Mouse (Mus musculus): Measurements from ENCODE around the gene Caprin1. TPM values are rescaled to one million over a fixed set of nuclear protein-coding genes. Genes with fewer than 3 reads are reported as not detected.

Caprin1 gene
- polyA plus RNA-seq, 1 experiment from 2014 or later = 220 TPM

DNA sequence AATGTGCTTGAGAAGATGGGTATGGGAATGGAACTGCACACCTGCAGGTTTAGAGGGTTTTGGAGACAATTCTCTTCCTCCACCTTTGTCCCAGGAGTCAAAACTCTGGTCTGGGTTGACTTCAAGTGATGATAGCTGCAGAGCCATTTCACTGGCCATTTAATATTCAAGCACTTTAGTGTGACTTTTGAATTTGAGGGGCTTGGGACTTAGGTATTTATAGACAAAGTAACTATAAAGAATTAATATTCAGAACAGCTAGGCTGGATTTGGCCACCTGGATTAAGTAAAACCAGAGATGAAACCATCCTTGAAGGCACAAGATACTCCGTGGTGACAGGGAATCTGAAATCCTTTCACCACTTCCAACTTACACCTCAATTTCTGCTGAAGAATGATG is 35.0 kb downstream of the Caprin1 start:
- Histone ChIP-seq H3K36me3 (ENCODE audit: control insufficient read depth, insufficient read depth, low read length) (peaks cover 8% of the 10 kb centered on the region; the same call in 1 of the 2 replicates), H3K4me3 (ENCODE audit: low read length) (no peak overlapping the region), H3K4me1 (ENCODE audit: control insufficient read depth, insufficient read depth, low read length) (peaks cover 8% of the 10 kb centered on the region; the same call in 1 of the 2 replicates), H3K9me3 (ENCODE audit: control insufficient read depth, low read length) (no peaks in the 10 kb centered on the region), H3K27me3 (replicated peaks; ENCODE audit: control insufficient read depth, insufficient read depth, low read length) (no peaks in the 10 kb centered on the region), H3K4me2 (ENCODE audit: low read depth, low read length) (no peak overlapping the region), H3K27ac (ENCODE audit: low read length) (no peak overlapping the region), H3K9ac (ENCODE audit: low read depth, low read length) (no peak overlapping the region)
- 53% methylated on average over 1 of the region's 1 CpGs for WGBS
- ATAC-seq = no peak

GRCm38 (mm10) chr2:103761993-103762392 is 35.5 kb downstream of the Caprin1 start:
- Histone ChIP-seq H3K4me2 (ENCODE audit: low read depth, low read length) (peak overlapping the region; percentile 57), H3K27ac (ENCODE audit: low read length) (no peak overlapping the region), H3K4me3 (ENCODE audit: low read length) (no peak overlapping the region), H3K9ac (ENCODE audit: low read depth, low read length) (no peak overlapping the region), H3K4me1 (ENCODE audit: control insufficient read depth, insufficient read depth, low read length) (peaks cover 8% of the 10 kb centered on the region; the same call in 1 of the 2 replicates), H3K9me3 (ENCODE audit: control insufficient read depth, low read length) (no peaks in the 10 kb centered on the region), H3K36me3 (ENCODE audit: control insufficient read depth, insufficient read depth, low read length) (peaks cover 7% of the 10 kb centered on the region; the same call in 1 of the 2 replicates), H3K27me3 (replicated peaks; ENCODE audit: control insufficient read depth, insufficient read depth, low read length) (no peaks in the 10 kb centered on the region)
- WGBS = 38% methylated on average over 4 of the region's 4 CpGs
- no peak for ATAC-seq

GRCm38 (mm10) chr2:103760906-103761716 is 36.3 kb downstream of the Caprin1 start, which contains the start of gene Nat10:
Nat10 (minus strand) TSS chr2:103761270.
- Histone ChIP-seq H3K36me3 (ENCODE audit: control insufficient read depth, insufficient read depth, low read length) (peaks cover 6% of the 10 kb centered on the region; the same call in 1 of the 2 replicates), H3K27me3 (replicated peaks; ENCODE audit: control insufficient read depth, insufficient read depth, low read length) (no peaks in the 10 kb centered on the region), H3K4me1 (ENCODE audit: control insufficient read depth, insufficient read depth, low read length) (peaks cover 8% of the 10 kb centered on the region; the same call in 1 of the 2 replicates), H3K4me2 (ENCODE audit: low read depth, low read length) (peak within 1 kb of the TSS; percentile 57), H3K4me3 (ENCODE audit: low read length) (peak within 1 kb of the TSS; percentile 67), H3K9ac (ENCODE audit: low read depth, low read length) (peak within 1 kb of the TSS; percentile 63), H3K27ac (ENCODE audit: low read length) (peak within 1 kb of the TSS; percentile 64), H3K9me3 (ENCODE audit: control insufficient read depth, low read length) (no peaks in the 10 kb centered on the region)
- under 1% methylated on average over 47 of the region's 47 CpGs for WGBS
- peak; percentile 96 for ATAC-seq

- ATAC-seq = peak; percentile 29; the same call in 1 of the 2 replicates
- peak overlapping the region; percentile 63 for H3K9ac ChIP-seq (ENCODE audit: low read depth, low read length)
These were observed 37.0 kb downstream of the Caprin1 start for GRCm38 (mm10) chr2:103760421-103760820.

GRCm38 (mm10) chr2:103755458-103756085 is 41.9 kb downstream of the Caprin1 start:
- ATAC-seq = no peak
- no peaks in the 10 kb centered on the region for H3K9me3 ChIP-seq (ENCODE audit: control insufficient read depth, low read length)
- no peak overlapping the region for H3K4me3 ChIP-seq (ENCODE audit: low read length)
- no peaks in the 10 kb centered on the region for H3K27me3 ChIP-seq (replicated peaks; ENCODE audit: control insufficient read depth, insufficient read depth, low read length)
- H3K4me1 ChIP-seq (ENCODE audit: control insufficient read depth, insufficient read depth, low read length) = 0 out of 2 replicates have a peak, but pooled peaks cover 3% of the 10 kb centered on the region
- no peak overlapping the region for H3K27ac ChIP-seq (ENCODE audit: low read length)
- H3K36me3 ChIP-seq (ENCODE audit: control insufficient read depth, insufficient read depth, low read length) = peaks cover 21% of the 10 kb centered on the region
- no peak overlapping the region for H3K4me2 ChIP-seq (ENCODE audit: low read depth, low read length)
- H3K9ac ChIP-seq (ENCODE audit: low read depth, low read length) = no peak overlapping the region
- WGBS = 85% methylated on average over 9 of the region's 9 CpGs

More at GRCm38 (mm10) chr2:103760421-103760820, 37.0 kb downstream of the Caprin1 start:
- Histone ChIP-seq H3K27ac (ENCODE audit: low read length) (peak overlapping the region; percentile 53), H3K9me3 (ENCODE audit: control insufficient read depth, low read length) (no peaks in the 10 kb centered on the region), H3K4me3 (ENCODE audit: low read length) (peak overlapping the region; percentile 67), H3K4me2 (ENCODE audit: low read depth, low read length) (peak overlapping the region; percentile 55), H3K36me3 (ENCODE audit: control insufficient read depth, insufficient read depth, low read length) (peaks cover 6% of the 10 kb centered on the region; the same call in 1 of the 2 replicates), H3K27me3 (replicated peaks; ENCODE audit: control insufficient read depth, insufficient read depth, low read length) (no peaks in the 10 kb centered on the region), H3K4me1 (ENCODE audit: control insufficient read depth, insufficient read depth, low read length) (peaks cover 8% of the 10 kb centered on the region; the same call in 1 of the 2 replicates)
- under 1% methylated on average over 12 of the region's 12 CpGs for WGBS

DNA sequence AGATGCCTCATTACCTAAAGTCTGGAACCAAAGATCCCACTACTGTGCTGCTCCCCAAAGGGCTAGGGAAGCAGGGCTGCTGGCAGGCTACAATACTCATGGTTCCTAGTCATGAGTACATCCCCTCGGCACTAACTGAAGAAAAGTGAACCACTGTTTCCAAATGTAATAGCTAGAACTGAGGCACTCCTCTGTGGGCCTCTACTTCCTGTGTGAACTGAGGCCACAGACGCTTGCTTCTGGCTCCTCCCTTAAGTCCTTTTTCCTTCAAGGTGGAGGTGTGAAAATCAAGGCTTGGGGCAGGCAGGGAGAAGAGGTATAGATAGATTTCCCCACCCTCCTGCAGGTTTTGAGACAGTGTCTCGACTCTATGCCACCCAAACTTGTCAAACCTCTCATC is 42.8 kb downstream of the Caprin1 start:
- no peak for ATAC-seq
- WGBS = 90% methylated on average over 3 of the region's 3 CpGs
- peaks cover 23% of the 10 kb centered on the region for H3K36me3 ChIP-seq (ENCODE audit: control insufficient read depth, insufficient read depth, low read length)

DNA sequence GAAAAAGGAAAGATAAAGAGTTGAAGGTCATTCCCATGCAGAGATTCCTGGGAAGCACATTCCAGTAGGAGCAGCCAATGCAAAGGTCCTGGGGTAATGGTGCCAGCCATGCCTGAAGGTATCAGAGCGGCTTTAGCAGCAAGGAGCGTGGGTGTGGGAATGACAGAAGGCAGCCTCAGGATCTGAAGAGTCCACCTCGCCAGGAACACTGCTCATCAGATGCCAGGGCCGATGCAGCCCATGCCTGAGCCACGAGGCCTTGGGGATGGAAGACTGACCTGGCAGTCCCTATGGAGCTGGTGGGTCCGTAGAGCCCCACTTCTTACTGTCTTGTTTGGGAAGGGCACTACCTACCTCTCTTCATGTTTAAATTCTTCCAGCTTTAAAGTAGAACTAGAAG is 45.7 kb downstream of the Caprin1 start:
- peaks cover 3% of the 10 kb centered on the region; the same call in 1 of the 2 replicates for H3K4me1 ChIP-seq (ENCODE audit: control insufficient read depth, insufficient read depth, low read length)
- no peaks in the 10 kb centered on the region for H3K9me3 ChIP-seq (ENCODE audit: control insufficient read depth, low read length)
- no peak overlapping the region for H3K27ac ChIP-seq (ENCODE audit: low read length)
- H3K27me3 ChIP-seq (replicated peaks; ENCODE audit: control insufficient read depth, insufficient read depth, low read length) = no peaks in the 10 kb centered on the region
- H3K36me3 ChIP-seq (ENCODE audit: control insufficient read depth, insufficient read depth, low read length) = peaks cover 26% of the 10 kb centered on the region
- no peak for ATAC-seq
- no peak overlapping the region for H3K4me2 ChIP-seq (ENCODE audit: low read depth, low read length)
- 91% methylated on average over 6 of the region's 6 CpGs for WGBS
- no peak overlapping the region for H3K4me3 ChIP-seq (ENCODE audit: low read length)
- no peak overlapping the region for H3K9ac ChIP-seq (ENCODE audit: low read depth, low read length)

More for the DNA sequence above, 42.8 kb downstream of the Caprin1 start:
- H3K9ac ChIP-seq (ENCODE audit: low read depth, low read length) = no peak overlapping the region
- H3K4me2 ChIP-seq (ENCODE audit: low read depth, low read length) = no peak overlapping the region
- H3K27me3 ChIP-seq (replicated peaks; ENCODE audit: control insufficient read depth, insufficient read depth, low read length) = no peaks in the 10 kb centered on the region
- H3K27ac ChIP-seq (ENCODE audit: low read length) = no peak overlapping the region
- H3K4me3 ChIP-seq (ENCODE audit: low read length) = no peak overlapping the region
- H3K9me3 ChIP-seq (ENCODE audit: control insufficient read depth, low read length) = no peaks in the 10 kb centered on the region
- peaks cover 3% of the 10 kb centered on the region; the same call in 1 of the 2 replicates for H3K4me1 ChIP-seq (ENCODE audit: control insufficient read depth, insufficient read depth, low read length)

- no peak overlapping the region for H3K9ac ChIP-seq (ENCODE audit: low read depth, low read length)
- H3K4me3 ChIP-seq (ENCODE audit: low read length) = no peak overlapping the region
- H3K4me1 ChIP-seq (ENCODE audit: control insufficient read depth, insufficient read depth, low read length) = peaks cover 3% of the 10 kb centered on the region; the same call in 1 of the 2 replicates
- no peaks in the 10 kb centered on the region for H3K9me3 ChIP-seq (ENCODE audit: control insufficient read depth, low read length)
- no peaks in the 10 kb centered on the region for H3K27me3 ChIP-seq (replicated peaks; ENCODE audit: control insufficient read depth, insufficient read depth, low read length)
- H3K27ac ChIP-seq (ENCODE audit: low read length) = peak overlapping the region; percentile 80
- 60% methylated on average over 3 of the region's 3 CpGs for WGBS
- peaks cover 20% of the 10 kb centered on the region for H3K36me3 ChIP-seq (ENCODE audit: control insufficient read depth, insufficient read depth, low read length)
- ATAC-seq = peak; percentile 89
- H3K4me2 ChIP-seq (ENCODE audit: low read depth, low read length) = no peak overlapping the region
These were observed 48.4 kb downstream of the Caprin1 start for GRCm38 (mm10) chr2:103749091-103749490.

DNA sequence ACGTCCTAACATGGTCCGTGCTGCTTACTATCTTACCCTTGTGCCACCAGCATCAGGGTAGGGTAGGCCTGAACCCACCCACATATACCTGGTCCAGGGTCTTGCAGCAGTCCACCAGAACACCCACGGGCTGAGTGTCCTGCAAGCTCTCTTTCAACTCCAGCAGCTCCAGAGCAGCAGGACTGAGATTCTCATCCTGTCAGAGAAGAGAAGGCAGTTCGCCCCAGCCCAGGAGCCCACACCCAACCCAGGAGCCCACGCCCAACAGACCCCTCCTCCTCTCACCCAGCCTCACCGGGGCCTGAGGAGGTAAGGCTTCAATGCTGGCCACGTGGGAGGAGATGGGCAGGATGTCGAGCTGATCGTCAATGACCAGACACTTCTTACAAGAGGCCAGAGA is 49.6 kb downstream of the Caprin1 start:
- 89% methylated on average over 9 of the region's 9 CpGs for WGBS
- ATAC-seq = no peak
- Histone ChIP-seq H3K9ac (ENCODE audit: low read depth, low read length) (no peak overlapping the region), H3K4me1 (ENCODE audit: control insufficient read depth, insufficient read depth, low read length) (peaks cover 3% of the 10 kb centered on the region; the same call in 1 of the 2 replicates), H3K27ac (ENCODE audit: low read length) (no peak overlapping the region), H3K27me3 (replicated peaks; ENCODE audit: control insufficient read depth, insufficient read depth, low read length) (no peaks in the 10 kb centered on the region), H3K9me3 (ENCODE audit: control insufficient read depth, low read length) (no peaks in the 10 kb centered on the region), H3K4me2 (ENCODE audit: low read depth, low read length) (no peak overlapping the region), H3K36me3 (ENCODE audit: control insufficient read depth, insufficient read depth, low read length) (peaks cover 20% of the 10 kb centered on the region), H3K4me3 (ENCODE audit: low read length) (no peak overlapping the region)
